Mouse (Mus musculus) v-Abl transformed pro-B cells (cell line): ENCODE results near the gene Lrrn2.

Source experiments
- in situ Hi-C, 2 experiments: fragments of 400-800 bp; cut with MboI; formaldehyde crosslinking; loops; one replicate each; pipeline ENCODE4 v1.15.1; 2025; ENCODE audit not compliant: unreplicated experiment in 2 of 2

Lrrn2 gene

GRCm38 (mm10) chr1:132881836-132882235 lies 1.8 kb downstream of the Lrrn2 start:
- in situ Hi-C loops = no loop called here

- in situ Hi-C loops = no loop called here
These were observed 5.6 kb downstream of the Lrrn2 start for GRCm38 (mm10) chr1:132885701-132886100.

- in situ Hi-C loops = no loop called here
These were observed 6.6 kb downstream of the Lrrn2 start for GRCm38 (mm10) chr1:132886626-132887025.

GRCm38 (mm10) chr1:132888811-132889210 lies 8.7 kb downstream of the Lrrn2 start:
- in situ Hi-C loops = no loop called here

- in situ Hi-C loops = no loop called here
These were observed 10.2 kb downstream of the Lrrn2 start for GRCm38 (mm10) chr1:132890161-132890794.

GRCm38 (mm10) chr1:132892065-132892464 lies 12.0 kb downstream of the Lrrn2 start:
- in situ Hi-C loops = no loop called here

GRCm38 (mm10) chr1:132893311-132894077 lies 13.4 kb downstream of the Lrrn2 start:
- in situ Hi-C loops = no loop called here

- in situ Hi-C loops = no loop called here
These were observed 19.0 kb downstream of the Lrrn2 start for GRCm38 (mm10) chr1:132899029-132899428.

- in situ Hi-C loops = no loop called here
These were observed 19.6 kb downstream of the Lrrn2 start for GRCm38 (mm10) chr1:132899626-132900025.

GRCm38 (mm10) chr1:132900945-132901344 lies 20.9 kb downstream of the Lrrn2 start:
- in situ Hi-C loops = no loop called here

- in situ Hi-C loops = no loop called here
These were observed 23.4 kb downstream of the Lrrn2 start for GRCm38 (mm10) chr1:132903519-132903918.

- in situ Hi-C loops = no loop called here
These were observed 29.0 kb downstream of the Lrrn2 start for GRCm38 (mm10) chr1:132909090-132909489.

GRCm38 (mm10) chr1:132909951-132910350 lies 29.9 kb downstream of the Lrrn2 start:
- in situ Hi-C loops = no loop called here

- in situ Hi-C loops = no loop called here
These were observed 30.5 kb downstream of the Lrrn2 start for GRCm38 (mm10) chr1:132910414-132911041.

GRCm38 (mm10) chr1:132915849-132916493 lies 35.9 kb downstream of the Lrrn2 start:
- in situ Hi-C loops = no loop called here

GRCm38 (mm10) chr1:132917554-132917953 lies 37.5 kb downstream of the Lrrn2 start:
- in situ Hi-C loops = no loop called here

GRCm38 (mm10) chr1:132918117-132918680 lies 38.1 kb downstream of the Lrrn2 start:
- in situ Hi-C loops = no loop called here

- in situ Hi-C loops = no loop called here
These were observed 39.2 kb downstream of the Lrrn2 start for GRCm38 (mm10) chr1:132919258-132919657.

- in situ Hi-C loops = no loop called here
These were observed 41.0 kb downstream of the Lrrn2 start for GRCm38 (mm10) chr1:132921071-132921470.

GRCm38 (mm10) chr1:132922257-132922656 lies 42.2 kb downstream of the Lrrn2 start:
- in situ Hi-C loops = no loop called here

GRCm38 (mm10) chr1:132925270-132925669 lies 45.2 kb downstream of the Lrrn2 start:
- in situ Hi-C loops = no loop called here
